Mouse (Mus musculus): ENCODE measurements at regions not wholly inside any gene's neighbourhood (a gene's known extent, or its start where the extent isn't known, plus 50 kb on each side); places are given as distances from the start of the nearest gene placed in this dataset.

GRCm38 (mm10) chr3:117038280-117038927 lies 69.6 kb upstream of the Palmd start:
- TF ChIP-seq CTCF (IDR thresholded peaks at IDR 0.05; ENCODE audit: control insufficient read depth, insufficient read depth, insufficient replicate concordance, low read depth, low read length) = no peak
- TF ChIP-seq POLR2A (IDR thresholded peaks at IDR 0.05; ENCODE audit: control insufficient read depth, low read depth, low read length) = no peak
